Mouse (Mus musculus) G1E-ER4 (cell line): Measurements from ENCODE around the gene Abi2. TPM values are rescaled to one million over a fixed set of nuclear protein-coding genes. Genes with fewer than 3 reads are reported as not detected.

Experiments
- GATA1 ChIP-seq: IDR thresholded peaks from one replicate; pipeline ENCODE4 v1.8.0; 2012; ENCODE audit warnings: low read length, inconsistent platforms
- polyA plus RNA-seq: library from polyadenylated mRNA; stranded (reverse); fragments of >175 nt; gene quantifications from 2 replicates; pipeline ENCODE4 v1.2.3, GENCODE M21; 2012

Abi2 gene
- polyA plus RNA-seq, 1 experiment: 14.1 TPM

DNA sequence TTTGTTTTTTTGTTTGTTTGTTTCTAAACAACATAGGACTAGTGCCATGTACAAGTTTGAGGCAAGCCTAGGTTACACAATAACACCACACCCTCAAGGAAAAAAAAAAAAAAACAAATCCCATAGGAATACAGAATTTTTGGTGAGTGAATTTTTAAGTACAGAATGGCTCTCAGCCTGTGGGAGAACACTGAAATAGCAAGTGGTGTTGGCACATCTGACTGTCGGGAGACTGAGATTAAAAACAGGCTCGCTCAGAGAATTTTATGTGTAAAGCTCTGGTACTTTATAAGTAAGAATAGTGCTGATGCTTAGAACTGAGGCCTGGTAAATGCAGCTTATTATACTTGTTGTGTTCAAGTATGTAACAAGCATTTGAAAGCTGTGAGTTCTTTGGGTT is 60.1 kb downstream of the Abi2 start:
- TF ChIP-seq GATA1: no peak

GRCm38 (mm10) chr1:60470541-60470940 is 61.1 kb downstream of the Abi2 start:
- no peak for TF ChIP-seq GATA1

DNA sequence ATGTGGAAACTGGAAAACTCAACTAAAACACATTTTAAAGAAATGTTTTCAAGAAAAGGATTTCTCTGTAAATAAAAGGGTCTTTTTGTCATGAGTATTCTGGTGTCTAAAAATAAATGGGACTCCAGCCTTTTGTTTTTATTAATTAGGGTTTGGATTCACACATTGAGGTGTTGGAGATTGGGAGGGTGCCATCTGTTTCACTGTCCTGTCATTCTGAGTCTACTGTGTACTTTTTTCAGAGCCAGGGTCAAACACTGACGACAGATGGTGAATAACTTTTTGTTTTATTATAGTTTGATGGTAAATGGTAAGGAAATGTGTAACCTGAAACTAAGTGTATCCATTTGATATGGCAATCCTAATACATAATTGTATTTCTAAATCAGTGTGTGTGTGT is 72.1 kb downstream of the Abi2 start:
- TF ChIP-seq GATA1: no peak

- TF ChIP-seq GATA1: no peak
Observed at GRCm38 (mm10) chr1:60482881-60483280, 73.5 kb downstream of the Abi2 start.

DNA sequence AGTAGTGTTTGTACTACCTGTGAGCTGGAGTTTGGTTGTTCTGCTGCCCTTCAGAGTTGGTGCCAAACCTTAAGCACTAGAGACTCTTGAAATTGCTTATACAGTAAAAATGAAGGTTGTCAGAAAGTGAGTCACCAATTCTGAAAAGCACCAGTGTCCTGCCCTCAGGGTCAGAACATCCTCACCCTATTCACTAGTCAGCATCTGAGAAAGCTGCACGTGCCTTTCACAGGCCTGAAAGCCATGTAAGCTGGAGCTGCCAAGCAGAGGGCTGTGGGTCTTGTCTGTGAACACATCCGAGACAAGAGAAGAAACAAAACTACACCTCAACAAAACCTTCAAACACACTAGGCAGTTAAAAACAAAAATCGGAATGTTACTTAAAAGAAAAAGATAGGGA is 76.2 kb downstream of the Abi2 start:
- TF ChIP-seq GATA1: no peak

DNA sequence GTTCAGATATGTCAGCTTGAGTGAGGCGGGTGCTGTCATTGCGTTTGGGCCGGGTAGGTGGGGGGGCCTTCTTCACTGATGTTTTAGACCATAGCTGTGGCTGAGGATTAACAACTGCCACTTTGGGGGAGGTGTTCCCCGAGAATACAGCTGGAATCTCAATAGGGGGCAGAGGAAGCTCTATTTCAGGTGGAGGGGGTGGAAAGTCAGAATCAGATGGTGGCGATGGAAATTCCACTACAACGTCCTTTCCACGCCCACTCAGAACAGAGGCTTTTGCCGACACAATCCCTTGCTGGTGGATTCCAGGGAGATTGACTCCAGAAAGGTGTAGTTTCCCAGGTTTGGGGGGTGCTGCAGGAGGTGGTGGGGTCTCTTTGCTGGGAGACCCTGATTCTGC is 79.2 kb downstream of the Abi2 start:
- no peak for TF ChIP-seq GATA1

DNA sequence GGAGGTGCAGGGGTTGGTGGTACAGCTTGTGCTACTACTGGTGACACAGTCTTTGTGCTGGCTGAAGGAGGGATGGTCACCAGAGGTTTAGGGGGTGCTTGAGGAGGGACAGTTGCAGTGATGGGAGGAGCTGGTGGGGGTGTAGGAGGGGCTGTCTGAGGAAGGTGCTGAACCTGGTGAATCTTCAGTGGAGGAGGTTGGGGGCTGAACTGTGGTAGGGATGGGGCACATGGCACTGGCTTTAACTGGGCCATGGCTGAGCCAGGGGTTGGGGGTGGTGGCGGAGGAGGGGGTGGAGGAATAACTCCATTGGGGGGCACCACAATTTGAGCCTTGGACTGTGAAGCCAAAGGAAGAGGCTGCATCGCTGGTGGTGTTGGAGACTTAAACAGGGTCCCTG is 80.2 kb downstream of the Abi2 start:
- no peak for TF ChIP-seq GATA1

GRCm38 (mm10) chr1:60490510-60490909 is 81.1 kb downstream of the Abi2 start:
- TF ChIP-seq GATA1: no peak

- no peak for TF ChIP-seq GATA1
Observed at GRCm38 (mm10) chr1:60492404-60492803, 83.0 kb downstream of the Abi2 start.

GRCm38 (mm10) chr1:60493421-60493820 is 84.0 kb downstream of the Abi2 start:
- TF ChIP-seq GATA1: no peak

- TF ChIP-seq GATA1: no peak
Observed at GRCm38 (mm10) chr1:60503456-60503855, 94.0 kb downstream of the Abi2 start.

DNA sequence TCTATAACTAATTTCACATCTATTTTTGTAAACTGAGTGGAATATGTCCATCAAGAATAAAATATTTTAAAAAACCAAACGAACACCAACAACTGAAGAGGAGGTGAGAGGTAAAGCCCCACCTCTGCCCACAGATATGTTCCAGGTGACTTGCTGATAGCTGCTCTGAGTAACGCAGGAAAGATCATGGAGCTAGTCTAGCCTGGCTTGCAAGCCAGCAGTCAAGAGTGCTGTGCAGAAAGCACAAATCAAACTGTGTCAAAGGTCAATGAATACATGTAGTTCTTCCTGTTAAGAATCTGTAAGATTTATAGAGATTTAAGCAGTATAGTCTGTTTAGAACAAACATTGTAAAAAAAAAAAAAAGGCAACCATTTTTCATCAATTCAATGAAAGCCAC is 101.2 kb downstream of the Abi2 start:
- TF ChIP-seq GATA1: no peak

- no peak for TF ChIP-seq GATA1
Observed at GRCm38 (mm10) chr1:60530107-60530506, 120.7 kb downstream of the Abi2 start.

DNA sequence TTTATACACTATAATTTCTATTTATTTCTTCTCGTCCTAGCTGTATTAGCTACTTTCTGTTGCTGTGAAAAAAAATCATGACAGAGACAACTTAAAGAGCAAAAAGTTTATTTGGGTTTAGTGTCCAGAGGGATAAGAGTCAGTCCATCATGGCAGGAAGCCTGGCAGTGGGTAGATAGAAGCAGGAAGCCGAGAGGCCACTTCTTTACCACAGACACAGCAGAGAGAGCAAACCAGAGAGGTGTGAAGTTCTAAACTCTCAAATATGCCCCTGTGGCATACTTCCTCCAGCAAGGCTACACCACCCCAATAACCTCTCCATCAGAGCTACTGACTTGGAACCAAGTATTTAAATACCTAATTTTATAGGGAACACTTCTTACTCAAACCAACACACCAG is 121.2 kb downstream of the Abi2 start:
- no peak for TF ChIP-seq GATA1

Other genes with a start within 250 kb of the Abi2 start
- gene Nbeal1, start 229.0 kb upstream of the Abi2 start, polyA plus RNA-seq: 0.15 and 0.28 TPM in 2 replicates
- 9.7 and 10.9 TPM in 2 replicates for gene Cyp20a1, start 66.3 kb upstream of the Abi2 start, polyA plus RNA-seq
- 0.01 TPM in 1 of 2 replicates, not detected in the other for gene Raph1, start 157.5 kb downstream of the Abi2 start, polyA plus RNA-seq